Mouse (Mus musculus) forebrain, postnatal 0 days (tissue): Measurements from ENCODE around the gene Fmo4. TPM values are rescaled to one million over a fixed set of nuclear protein-coding genes. Genes with fewer than 3 reads are reported as not detected.

Experiments used
- ATAC-seq: fragments of 200-750 bp; cut with Nextera tagmentation; 2 replicates; pipeline ENCODE4 v1.8.0; 2017; ENCODE audit warnings: mild to moderate bottlenecking, moderate library complexity
- DNase-seq: peaks from one replicate; pipeline ENCODE4 v3.0.0-alpha.2; 2015
- H3K27ac ChIP-seq: fragments of 300-500 bp; sonication (generic); 2 replicates; pipeline ENCODE4 v1.5.1; 2014; ENCODE audit warnings: low read depth, mild to moderate bottlenecking, antibody characterized with exemption, low read length, moderate library complexity, mixed read lengths
- H3K27me3 ChIP-seq: fragments of 300-500 bp; sonication (generic); 2 replicates; pipeline ENCODE4 v1.6.1; 2014; ENCODE audit warnings: mild to moderate bottlenecking, low read length, mixed read lengths; ENCODE audit not compliant: insufficient read depth
- H3K36me3 ChIP-seq: fragments of 300-500 bp; sonication (generic); 2 replicates; pipeline ENCODE4 v1.6.1; 2014; ENCODE audit warnings: mild to moderate bottlenecking, moderate library complexity; ENCODE audit not compliant: insufficient read depth
- H3K4me1 ChIP-seq: fragments of 300-500 bp; sonication (generic); 2 replicates; pipeline ENCODE4 v1.6.1; 2014; ENCODE audit warnings: antibody characterized with exemption; ENCODE audit not compliant: insufficient read depth
- H3K4me2 ChIP-seq: fragments of 300-500 bp; sonication (generic); 2 replicates; pipeline ENCODE4 v1.6.1; 2014; ENCODE audit warnings: low read depth, mild to moderate bottlenecking, moderate library complexity
- H3K4me3 ChIP-seq: fragments of 300-500 bp; sonication (generic); 2 replicates; pipeline ENCODE4 v1.5.1; 2014; ENCODE audit warnings: low read depth, low read length, mixed read lengths
- H3K9ac ChIP-seq: fragments of 300-500 bp; sonication (generic); 2 replicates; pipeline ENCODE4 v1.6.1; 2014; ENCODE audit warnings: mild to moderate bottlenecking
- H3K9me3 ChIP-seq: fragments of 300-500 bp; sonication (generic); 2 replicates; pipeline ENCODE4 v1.6.1; 2016; ENCODE audit warnings: low read length
- CTCF ChIP-seq: sonication (generic); IDR thresholded peaks from 2 replicates; pipeline ENCODE4 v1.5.1; 2016; ENCODE audit warnings: antibody characterized with exemption, control low read depth, low read depth
- WGBS: fragments of 180-500 bp; shearing (Covaris S2); extraction: QIAGEN DNeasy Blood & Tissue Kit; methylation state at CpG from one replicate; pipeline ENCODE4 v1.1.7; 2014; 5-methylcytosine and 5-hydroxymethylcytosine counted together
- polyA plus RNA-seq: library from polyadenylated mRNA; unstranded; fragments of >200 nt; fragmentation: Nextera tagmentation; extraction: Ambion mirVana; gene quantifications from 2 replicates; pipeline ENCODE4 v1.2.1, GENCODE M21; 2015
- total RNA-seq: library from RNA; depleted of rRNA; stranded (reverse); fragments of >200 nt; gene quantifications from 2 replicates; pipeline ENCODE4 v1.2.3, GENCODE M21; 2014; rRNA removed

Fmo4 gene
- total and polyA plus RNA-seq, 2 experiments from 2014 or later = 0.17 to 0.76 TPM

GRCm38 (mm10) chr1:162771617-162772360, 42.0 kb downstream of the Fmo4 start:
- Histone ChIP-seq H3K4me2 (no peak overlapping the region), H3K4me1 (no peaks in the 10 kb centered on the region), H3K27ac (no peak overlapping the region), H3K36me3 (no peaks in the 10 kb centered on the region), H3K4me3 (no peak overlapping the region), H3K9ac (no peak overlapping the region), H3K9me3 (no peaks in the 10 kb centered on the region), H3K27me3 (no peaks in the 10 kb centered on the region)
- DNase-seq (no peak), ATAC-seq (no peak)
- TF ChIP-seq CTCF = no peak
- WGBS = 67% methylated on average over 4 of the region's 4 CpGs

- Histone ChIP-seq H3K9me3 (no peaks in the 10 kb centered on the region), H3K27ac (no peak overlapping the region), H3K4me1 (0 out of 2 replicates have a peak, but pooled peaks cover 3% of the 10 kb centered on the region), H3K4me3 (no peak overlapping the region), H3K27me3 (no peaks in the 10 kb centered on the region), H3K9ac (no peak overlapping the region), H3K36me3 (no peaks in the 10 kb centered on the region), H3K4me2 (no peak overlapping the region)
- ATAC-seq (no peak), DNase-seq (no peak)
- 91% methylated on average over 6 of the region's 6 CpGs for WGBS
- TF ChIP-seq CTCF = no peak
Measured at GRCm38 (mm10) chr1:162752009-162752408, 61.8 kb downstream of the Fmo4 start.

- DNase-seq = peak; percentile 26
- no peak overlapping the region for H3K9ac ChIP-seq
- no peak overlapping the region for H3K4me3 ChIP-seq
- no peak for TF ChIP-seq CTCF
- H3K27me3 ChIP-seq = no peaks in the 10 kb centered on the region
- H3K4me1 ChIP-seq = 0 out of 2 replicates have a peak, but pooled peaks cover 3% of the 10 kb centered on the region
- no peak overlapping the region for H3K4me2 ChIP-seq
- 48% methylated on average over 7 of the region's 7 CpGs for WGBS
- peak; percentile 79 for ATAC-seq
- no peaks in the 10 kb centered on the region for H3K9me3 ChIP-seq
- no peak overlapping the region for H3K27ac ChIP-seq
- H3K36me3 ChIP-seq = no peaks in the 10 kb centered on the region
Measured at GRCm38 (mm10) chr1:162749607-162750006, 64.2 kb downstream of the Fmo4 start.

GRCm38 (mm10) chr1:162748761-162749160, 65.0 kb downstream of the Fmo4 start:
- Histone ChIP-seq H3K9ac (no peak overlapping the region), H3K9me3 (no peaks in the 10 kb centered on the region), H3K4me3 (no peak overlapping the region), H3K4me2 (no peak overlapping the region), H3K27me3 (no peaks in the 10 kb centered on the region), H3K27ac (no peak overlapping the region), H3K36me3 (no peaks in the 10 kb centered on the region), H3K4me1 (0 out of 2 replicates have a peak, but pooled peaks cover 3% of the 10 kb centered on the region)
- no peak for TF ChIP-seq CTCF
- ATAC-seq (no peak), DNase-seq (no peak)
- 90% methylated on average over 5 of the region's 5 CpGs for WGBS

Other genes with a start within 250 kb of the Fmo4 start
- 34.9 and 40.0 TPM in 2 replicates for gene Vamp4, start 243.5 kb downstream of the Fmo4 start, total RNA-seq
- gene Vamp4, start 243.5 kb downstream of the Fmo4 start, polyA plus RNA-seq = 64.0 and 79.1 TPM in 2 replicates
- gene Myoc, start 174.8 kb downstream of the Fmo4 start, total RNA-seq = 0.15 TPM in 1 of 2 replicates, not detected in the other
- gene Myoc, start 174.8 kb downstream of the Fmo4 start, polyA plus RNA-seq = 0.35 TPM in 1 of 2 replicates, not detected in the other
- gene Myocos, start 155.8 kb downstream of the Fmo4 start, total RNA-seq = not detected in 2 replicates
- gene Myocos, start 155.8 kb downstream of the Fmo4 start, polyA plus RNA-seq = not detected in 2 replicates
- gene Prrc2c, start 73.4 kb downstream of the Fmo4 start, total RNA-seq = 52.5 and 72.5 TPM in 2 replicates
- 60.9 and 122 TPM in 2 replicates for gene Prrc2c, start 73.4 kb downstream of the Fmo4 start, polyA plus RNA-seq
- gene Fmo1, start 52.6 kb upstream of the Fmo4 start, total RNA-seq = 37.2 and 46.8 TPM in 2 replicates
- gene Fmo1, start 52.6 kb upstream of the Fmo4 start, polyA plus RNA-seq = 28.1 and 33.2 TPM in 2 replicates
- gene Fmo2, start 84.8 kb upstream of the Fmo4 start, total RNA-seq = 0.38 and 0.81 TPM in 2 replicates
- 0.30 and 0.50 TPM in 2 replicates for gene Fmo2, start 84.8 kb upstream of the Fmo4 start, polyA plus RNA-seq
- not detected in 2 replicates for gene Fmo6, start 123.5 kb upstream of the Fmo4 start, total RNA-seq
- gene Fmo6, start 123.5 kb upstream of the Fmo4 start, polyA plus RNA-seq = not detected in 2 replicates
- gene Fmo3, start 170.6 kb upstream of the Fmo4 start, total RNA-seq = not detected in 2 replicates
- gene Fmo3, start 170.6 kb upstream of the Fmo4 start, polyA plus RNA-seq = not detected in 2 replicates